Mouse (Mus musculus) ES-E14 (cell line): ENCODE results near the gene Dpm1.

ENCODE experiments used
- CHD2 ChIP-seq: IDR thresholded peaks from 2 replicates; pipeline ENCODE4 v1.6.1; 2014; ENCODE audit warnings: mild to moderate bottlenecking, low read depth, low read length, inconsistent platforms
- HCFC1 ChIP-seq: IDR thresholded peaks from 2 replicates; pipeline ENCODE4 v1.6.1; 2012; ENCODE audit warnings: low read length, inconsistent platforms, borderline replicate concordance; ENCODE audit not compliant: insufficient read depth
- MAFK ChIP-seq: IDR thresholded peaks from 2 replicates; pipeline ENCODE4 v1.6.1; 2014; ENCODE audit warnings: mild to moderate bottlenecking, low read depth, low read length, inconsistent platforms; ENCODE audit not compliant: insufficient read depth
- ZC3H11A ChIP-seq: IDR thresholded peaks from 2 replicates; pipeline ENCODE4 v1.6.1; 2012; ENCODE audit warnings: low read depth, mild to moderate bottlenecking, inconsistent platforms, low read length, borderline replicate concordance
- ZNF384 ChIP-seq: IDR thresholded peaks from 2 replicates; pipeline ENCODE4 v1.6.1; 2012; ENCODE audit warnings: low read depth, low read length, inconsistent platforms

GRCm38 (mm10) chr2:168268033-168268432 is 37.6 kb upstream of the Dpm1 start:
- TF ChIP-seq ZC3H11A (no peak), HCFC1 (no peak), MAFK (no peak), CHD2 (no peak), ZNF384 (no peak)
